Mouse (Mus musculus): ENCODE measurements around the gene Rapgef2.

Rapgef2 gene

DNA sequence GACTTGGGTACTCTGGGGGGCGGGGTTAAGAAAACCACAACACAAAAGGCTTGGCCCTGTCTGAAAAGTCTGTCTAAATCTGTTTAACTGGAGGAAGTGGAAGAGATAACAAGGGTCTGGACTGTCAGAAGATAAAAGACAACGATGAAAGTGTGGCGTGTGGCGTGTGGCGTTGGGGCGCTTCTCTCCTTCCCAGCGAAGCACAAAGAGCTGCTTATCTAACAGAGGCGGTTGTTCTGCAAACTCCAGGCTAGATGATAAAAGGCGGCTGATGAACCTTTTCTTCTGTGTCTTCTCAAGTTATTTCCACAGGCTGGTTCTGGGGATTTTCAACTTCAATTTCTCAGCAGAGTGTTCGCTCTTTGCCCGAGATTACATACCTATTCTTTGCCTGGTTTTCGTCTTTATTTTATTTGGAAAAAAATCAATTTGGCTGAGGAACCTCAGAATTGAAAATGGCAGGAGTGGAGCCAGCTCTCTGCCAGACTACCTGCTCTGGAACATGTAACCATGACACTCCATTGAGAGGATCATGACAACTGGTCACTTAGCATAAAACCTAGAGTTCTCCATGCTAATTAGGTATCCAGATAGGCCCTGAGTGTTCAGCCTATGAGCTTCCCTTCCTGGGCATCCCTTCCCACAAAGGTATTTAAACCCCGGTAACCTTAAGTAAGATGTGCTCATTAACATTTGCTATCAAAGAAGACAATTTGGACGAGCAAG, 258.0 kb downstream of the Rapgef2 start:
- DNase-seq (ENCODE audit: low spot score in 2 of 2) = no peak

DNA sequence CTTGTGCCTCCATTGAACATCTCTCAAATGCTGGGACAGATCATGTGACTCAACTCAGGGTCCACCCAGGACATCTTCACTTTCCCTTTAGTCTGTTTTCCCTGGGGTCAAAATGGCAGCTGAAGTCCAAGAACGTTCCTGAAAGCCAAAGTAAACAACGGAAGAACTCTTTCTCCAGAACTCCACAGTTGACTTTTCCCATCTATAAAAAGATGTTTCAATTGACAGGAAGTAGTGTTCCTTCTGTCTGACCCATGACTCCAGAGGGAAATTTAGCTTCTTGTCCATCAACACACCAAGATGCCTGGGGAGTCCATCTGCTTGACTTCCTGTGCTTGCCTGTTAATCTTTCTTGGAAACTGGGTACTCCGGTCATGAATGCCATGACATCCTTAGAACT, 260.3 kb downstream of the Rapgef2 start:
- DNase-seq (ENCODE audit: low spot score in 2 of 2) = no peak

DNA sequence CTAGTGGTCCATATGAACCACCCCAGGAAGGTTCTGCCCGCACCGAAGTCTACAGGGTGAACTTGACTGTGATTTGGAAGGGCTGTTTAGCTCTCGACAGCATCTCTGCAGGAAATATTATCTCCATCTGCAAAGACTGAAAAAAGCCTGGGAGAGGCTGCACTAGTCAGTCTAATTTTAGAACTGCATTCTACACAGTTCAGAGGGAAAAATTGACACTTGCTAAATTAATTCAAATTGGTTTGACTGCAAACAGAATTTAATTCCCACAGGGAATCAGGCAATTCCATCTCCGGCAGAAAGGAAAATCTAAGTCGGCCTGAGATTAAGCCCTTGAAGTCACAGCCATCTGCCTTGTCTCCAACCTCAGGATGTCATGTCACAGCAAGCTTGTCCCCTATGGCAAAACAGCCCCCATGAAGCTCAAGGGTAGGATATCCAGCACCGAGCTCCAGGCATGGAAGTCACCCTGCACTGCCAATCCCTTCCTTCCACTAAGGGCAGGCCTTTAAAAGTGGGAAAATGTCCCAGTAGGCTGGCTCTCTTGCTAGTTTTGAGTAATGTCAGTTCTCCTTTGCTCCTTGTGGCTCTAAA, 262.5 kb downstream of the Rapgef2 start:
- DNase-seq (ENCODE audit: low spot score in 2 of 2) = no peak

DNA sequence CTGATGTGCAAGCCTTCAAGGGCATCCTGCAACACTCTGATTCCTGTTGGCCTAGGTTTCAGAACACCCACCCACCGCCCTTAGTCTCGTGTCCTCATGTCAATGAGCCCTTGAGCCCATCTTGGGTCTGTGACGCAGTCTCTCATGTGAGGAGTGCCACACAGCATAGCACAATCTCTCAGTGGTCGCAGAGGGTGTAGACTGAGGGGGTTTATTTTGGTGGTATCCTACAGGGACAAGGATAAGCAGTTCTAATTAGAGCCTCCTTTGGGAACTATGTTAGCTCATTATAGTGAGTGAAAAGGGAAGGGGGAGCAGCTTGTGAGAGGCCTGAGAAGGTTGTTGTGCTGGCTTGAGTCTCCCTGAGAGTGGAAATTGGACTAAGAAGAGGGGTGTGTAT, 263.6 kb downstream of the Rapgef2 start:
- no peak for DNase-seq (ENCODE audit: low spot score in 2 of 2)

DNA sequence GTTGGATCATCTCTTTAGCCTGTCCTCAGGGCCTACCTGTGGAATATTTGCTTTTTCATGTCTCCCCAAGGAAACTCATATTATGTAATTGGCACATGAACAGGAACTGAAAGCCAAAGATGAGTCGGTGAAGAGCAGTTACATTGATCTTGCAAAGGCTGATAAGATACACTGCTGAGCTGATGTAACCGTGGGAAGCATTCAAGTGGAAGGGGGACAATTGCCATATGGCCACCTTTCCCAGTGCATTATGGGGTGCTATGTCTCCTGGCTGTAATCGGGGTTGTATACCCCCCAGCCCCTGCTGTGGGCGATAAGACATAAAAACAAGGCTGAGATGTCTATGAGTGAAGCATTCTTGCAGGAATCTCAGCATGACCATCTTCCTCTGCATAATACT, 268.9 kb downstream of the Rapgef2 start:
- DNase-seq (ENCODE audit: low spot score in 2 of 2) = no peak

GRCm38 (mm10) chr3:79016830-79017229, 269.5 kb downstream of the Rapgef2 start:
- DNase-seq (ENCODE audit: low spot score in 2 of 2) = no peak

DNA sequence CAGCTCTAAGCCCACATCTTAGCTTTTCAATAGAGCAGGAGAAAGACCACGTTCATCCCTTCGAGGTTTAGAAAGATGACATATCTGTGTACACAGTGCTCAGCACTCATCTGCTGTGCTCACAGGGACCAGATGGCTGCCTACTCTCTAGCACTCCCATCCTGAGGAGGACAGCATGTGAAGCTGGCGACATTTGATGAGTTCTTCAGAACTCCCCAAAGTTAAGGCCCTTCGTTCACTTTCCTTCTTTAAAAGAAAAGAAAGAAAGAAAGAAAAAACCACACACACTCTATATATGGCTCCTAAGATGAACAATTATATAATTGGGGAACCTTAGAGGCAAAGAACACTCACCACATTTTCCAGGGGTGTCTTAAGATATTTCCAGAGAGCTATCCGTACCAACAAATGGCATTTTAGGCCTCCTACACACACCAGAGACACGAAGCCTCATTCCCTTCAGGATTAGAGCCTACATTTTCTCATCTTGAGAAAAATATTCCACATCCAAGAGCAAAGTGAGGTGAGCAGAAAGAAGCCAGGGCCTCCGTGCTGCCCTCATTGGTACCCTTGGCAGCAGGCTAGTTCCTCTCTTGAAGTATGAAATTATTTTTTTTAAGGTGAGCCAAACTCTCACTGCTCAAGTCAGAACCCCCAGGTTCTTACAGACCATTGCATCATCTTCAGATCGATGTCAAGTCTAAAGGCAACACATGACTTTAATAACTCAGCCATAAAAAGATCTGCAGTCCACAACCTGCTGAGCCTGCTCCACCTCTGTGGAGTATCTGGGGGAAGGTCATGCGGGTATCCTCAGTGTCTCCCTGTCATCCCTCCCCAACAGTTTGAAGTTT, 270.5 kb downstream of the Rapgef2 start:
- no peak for DNase-seq (ENCODE audit: low spot score in 2 of 2)

Data from spleen, postnatal 14 days (tissue).